Mouse (Mus musculus): Measurements from ENCODE around the gene Limch1. TPM values are rescaled to one million over a fixed set of nuclear protein-coding genes. Genes with fewer than 3 reads are reported as not detected.

Limch1 gene
- total and polyA plus RNA-seq, 2 experiments from 2014 or later = 62.8 to 133 TPM

GRCm38 (mm10) chr5:66855358-66856107 lies 109.9 kb downstream of the Limch1 start:
- Histone ChIP-seq H3K4me2 (ENCODE audit: low read depth) (no peak overlapping the region), H3K9ac (no peak overlapping the region), H3K4me3 (ENCODE audit: low read depth, low read length) (no peak overlapping the region), H3K27me3 (ENCODE audit: insufficient read depth, low read length) (no peaks in the 10 kb centered on the region), H3K27ac (ENCODE audit: low read depth, low read length) (no peak overlapping the region), H3K4me1 (ENCODE audit: insufficient read depth) (0 out of 2 replicates have a peak, but pooled peaks cover 6% of the 10 kb centered on the region), H3K36me3 (ENCODE audit: insufficient read depth) (no peaks in the 10 kb centered on the region), H3K9me3 (ENCODE audit: low read length) (no peaks in the 10 kb centered on the region)
- no peak for DNase-seq
- no peak for TF ChIP-seq CTCF (IDR thresholded peaks at IDR 0.05; ENCODE audit: low read depth)
- WGBS = 38% methylated on average over 11 of the region's 11 CpGs
- ATAC-seq = no peak

- no peak overlapping the region for H3K4me3 ChIP-seq (ENCODE audit: low read depth, low read length)
- H3K4me2 ChIP-seq (ENCODE audit: low read depth) = no peak overlapping the region
- no peaks in the 10 kb centered on the region for H3K36me3 ChIP-seq (ENCODE audit: insufficient read depth)
- WGBS = 59% methylated on average over 3 of the region's 3 CpGs
- 0 out of 2 replicates have a peak, but pooled peaks cover 10% of the 10 kb centered on the region for H3K4me1 ChIP-seq (ENCODE audit: insufficient read depth)
- no peaks in the 10 kb centered on the region for H3K9me3 ChIP-seq (ENCODE audit: low read length)
- ATAC-seq (no peak; the same call in 1 of the 2 replicates), DNase-seq (no peak)
- no peak overlapping the region for H3K9ac ChIP-seq
- H3K27me3 ChIP-seq (ENCODE audit: insufficient read depth, low read length) = no peaks in the 10 kb centered on the region
- no peak overlapping the region for H3K27ac ChIP-seq (ENCODE audit: low read depth, low read length)
- TF ChIP-seq CTCF (IDR thresholded peaks at IDR 0.05; ENCODE audit: low read depth) = no peak
Measured at GRCm38 (mm10) chr5:66859506-66859905, 113.9 kb downstream of the Limch1 start.

- Histone ChIP-seq H3K27me3 (ENCODE audit: insufficient read depth, low read length) (no peaks in the 10 kb centered on the region), H3K4me2 (ENCODE audit: low read depth) (no peak overlapping the region; the same call in 1 of the 2 replicates), H3K36me3 (ENCODE audit: insufficient read depth) (no peaks in the 10 kb centered on the region), H3K9me3 (ENCODE audit: low read length) (no peaks in the 10 kb centered on the region), H3K9ac (no peak overlapping the region), H3K27ac (ENCODE audit: low read depth, low read length) (0 out of 2 replicates have a peak overlapping the region, but pooled peaks have one; percentile 29), H3K4me3 (ENCODE audit: low read depth, low read length) (no peak overlapping the region), H3K4me1 (ENCODE audit: insufficient read depth) (peaks cover 26% of the 10 kb centered on the region)
- peak; percentile 56 for DNase-seq
- TF ChIP-seq CTCF (IDR thresholded peaks at IDR 0.05; ENCODE audit: low read depth) = no peak
- ATAC-seq = peak; percentile 32
- 21% methylated on average over 17 of the region's 17 CpGs for WGBS
Measured at GRCm38 (mm10) chr5:66861232-66862035, 115.8 kb downstream of the Limch1 start.

GRCm38 (mm10) chr5:66862151-66862550 lies 116.5 kb downstream of the Limch1 start:
- Histone ChIP-seq H3K4me2 (ENCODE audit: low read depth) (no peak overlapping the region), H3K9me3 (ENCODE audit: low read length) (no peaks in the 10 kb centered on the region), H3K27ac (ENCODE audit: low read depth, low read length) (no peak overlapping the region; the same call in 1 of the 2 replicates), H3K27me3 (ENCODE audit: insufficient read depth, low read length) (no peaks in the 10 kb centered on the region), H3K9ac (no peak overlapping the region), H3K4me3 (ENCODE audit: low read depth, low read length) (no peak overlapping the region), H3K36me3 (ENCODE audit: insufficient read depth) (no peaks in the 10 kb centered on the region), H3K4me1 (ENCODE audit: insufficient read depth) (peaks cover 26% of the 10 kb centered on the region)
- WGBS = 49% methylated on average over 4 of the region's 4 CpGs
- DNase-seq = peak; percentile 35
- ATAC-seq = peak; percentile 23; the same call in 1 of the 2 replicates
- TF ChIP-seq CTCF (IDR thresholded peaks at IDR 0.05; ENCODE audit: low read depth) = no peak

GRCm38 (mm10) chr5:66865229-66865628 lies 119.6 kb downstream of the Limch1 start:
- ATAC-seq (peak; percentile 85), DNase-seq (peak; percentile 79)
- 32% methylated on average over 5 of the region's 5 CpGs for WGBS
- H3K4me1 ChIP-seq (ENCODE audit: insufficient read depth) = peaks cover 26% of the 10 kb centered on the region
- H3K27me3 ChIP-seq (ENCODE audit: insufficient read depth, low read length) = no peaks in the 10 kb centered on the region
- no peak overlapping the region for H3K4me2 ChIP-seq (ENCODE audit: low read depth)
- TF ChIP-seq CTCF (IDR thresholded peaks at IDR 0.05; ENCODE audit: low read depth) = no peak
- no peaks in the 10 kb centered on the region for H3K36me3 ChIP-seq (ENCODE audit: insufficient read depth)
- H3K27ac ChIP-seq (ENCODE audit: low read depth, low read length) = peak overlapping the region; percentile 54; the same call in 1 of the 2 replicates
- H3K4me3 ChIP-seq (ENCODE audit: low read depth, low read length) = no peak overlapping the region
- no peaks in the 10 kb centered on the region for H3K9me3 ChIP-seq (ENCODE audit: low read length)
- no peak overlapping the region for H3K9ac ChIP-seq

- no peaks in the 10 kb centered on the region for H3K9me3 ChIP-seq (ENCODE audit: low read length)
- peak; percentile 46; the same call in 1 of the 2 replicates for ATAC-seq
- no peak overlapping the region for H3K9ac ChIP-seq
- no peaks in the 10 kb centered on the region for H3K36me3 ChIP-seq (ENCODE audit: insufficient read depth)
- H3K4me2 ChIP-seq (ENCODE audit: low read depth) = no peak overlapping the region
- H3K4me1 ChIP-seq (ENCODE audit: insufficient read depth) = peaks cover 26% of the 10 kb centered on the region
- no peak for TF ChIP-seq CTCF (IDR thresholded peaks at IDR 0.05; ENCODE audit: low read depth)
- no peak overlapping the region for H3K4me3 ChIP-seq (ENCODE audit: low read depth, low read length)
- WGBS = 21% methylated on average over 8 of the region's 8 CpGs
- H3K27ac ChIP-seq (ENCODE audit: low read depth, low read length) = peak overlapping the region; percentile 54; the same call in 1 of the 2 replicates
- no peaks in the 10 kb centered on the region for H3K27me3 ChIP-seq (ENCODE audit: insufficient read depth, low read length)
- peak; percentile 83 for DNase-seq
Measured at GRCm38 (mm10) chr5:66866019-66866418, 120.4 kb downstream of the Limch1 start.
